Mouse (Mus musculus) C2C12 (cell line): ENCODE data around the gene Dazap2. TPM values are rescaled to one million over a fixed set of nuclear protein-coding genes. Genes with fewer than 3 reads are reported as not detected.

Experiments
- H3K27me3 ChIP-seq: one replicate; pipeline ENCODE4 v1.6.1; 2011; ENCODE audit not compliant: control insufficient read depth, insufficient read depth, insufficient read length
- H3K36me3 ChIP-seq: one replicate; pipeline ENCODE4 v1.6.1; 2011; ENCODE audit not compliant: control insufficient read depth, insufficient read depth
- H3K4me3 ChIP-seq: one replicate; pipeline ENCODE4 v1.5.1; 2011; ENCODE audit warnings: mild to moderate bottlenecking, control low read depth; ENCODE audit not compliant: poor library complexity, insufficient read depth, severe bottlenecking
- H3K79me2 ChIP-seq: one replicate; pipeline ENCODE4 v1.6.1; 2011; ENCODE audit not compliant: control insufficient read depth, insufficient read depth
- H3K79me3 ChIP-seq: one replicate; pipeline ENCODE4 v1.6.1; 2011; ENCODE audit warnings: low read depth, control low read depth
- H3ac ChIP-seq: one replicate; pipeline ENCODE3; 2011; ENCODE audit warnings: low read depth; ENCODE audit not compliant: control insufficient read depth, insufficient read length
- CEBPB ChIP-seq: IDR thresholded peaks from one replicate; pipeline ENCODE4 v1.6.1; 2011; ENCODE audit warnings: low read depth, mild to moderate bottlenecking, control low read depth, moderate library complexity
- CTCF ChIP-seq: IDR thresholded peaks from one replicate; pipeline ENCODE4 v1.5.1; 2011; ENCODE audit not compliant: control insufficient read depth, insufficient read depth, insufficient read length
- FOSL1 ChIP-seq: IDR thresholded peaks from one replicate; pipeline ENCODE4 v1.8.0; 2011; ENCODE audit warnings: mild to moderate bottlenecking, low read length; ENCODE audit not compliant: poor library complexity, insufficient read depth, severe bottlenecking
- MAX ChIP-seq: IDR thresholded peaks from one replicate; pipeline ENCODE4 v1.6.1; 2011; ENCODE audit warnings: mild to moderate bottlenecking, control low read depth
- MYOD1 ChIP-seq: IDR thresholded peaks from one replicate; pipeline ENCODE4 v1.6.1; 2011; ENCODE audit warnings: low read depth; ENCODE audit not compliant: control insufficient read depth, insufficient read length
- MYOG ChIP-seq: IDR thresholded peaks from one replicate; pipeline ENCODE4 v1.6.1; 2011; ENCODE audit not compliant: control insufficient read depth, insufficient read length; ENCODE audit errors: extremely low read depth
- USF1 ChIP-seq: IDR thresholded peaks from one replicate; pipeline ENCODE4 v1.6.1; 2011; ENCODE audit warnings: low read depth, mild to moderate bottlenecking, control low read depth, moderate library complexity
- polyA plus RNA-seq: library from polyadenylated mRNA; unstranded; fragments of >200 nt; fragmentation: generic; extraction: Trizol; gene quantifications from one replicate; pipeline ENCODE4 v1.2.1, GENCODE M21; 2012; ENCODE audit warnings: missing spikeins

Gene Dazap2
- polyA plus RNA-seq, 1 experiment: 142 TPM

- TF ChIP-seq CEBPB: no peak
- Histone ChIP-seq H3K4me3 (no peak overlapping the region), H3K36me3 (no peaks in the 10 kb centered on the region), H3ac (no peak overlapping the region), H3K79me2 (no peaks in the 10 kb centered on the region), H3K27me3 (peaks cover 46% of the 10 kb centered on the region), H3K79me3 (no peaks in the 10 kb centered on the region)
Measured at GRCm38 (mm10) chr15:100635851-100636645, 20.9 kb downstream of the Dazap2 start.

GRCm38 (mm10) chr15:100636700-100637501 is 21.8 kb downstream of the Dazap2 start, which contains the start of gene Smagp:
Smagp (minus strand) TSS chr15:100636940.
- Histone ChIP-seq H3ac (peak within 1 kb of the TSS; percentile 0), H3K79me3 (no peaks in the 10 kb centered on the region), H3K4me3 (no peak within 1 kb of the TSS), H3K79me2 (no peaks in the 10 kb centered on the region), H3K36me3 (no peaks in the 10 kb centered on the region), H3K27me3 (peaks cover 46% of the 10 kb centered on the region)
- no peak for TF ChIP-seq MYOG
- TF ChIP-seq FOSL1: no peak
- TF ChIP-seq CEBPB: no peak
- TF ChIP-seq MYOD1: no peak
- TF ChIP-seq USF1: no peak
- no peak for TF ChIP-seq CTCF
- TF ChIP-seq MAX: no peak

- peaks cover 46% of the 10 kb centered on the region for H3K27me3 ChIP-seq
Measured at GRCm38 (mm10) chr15:100637661-100638060, 22.5 kb downstream of the Dazap2 start.

GRCm38 (mm10) chr15:100639972-100640750 is 25.0 kb downstream of the Dazap2 start:
- H3K79me3 ChIP-seq: no peaks in the 10 kb centered on the region
- peaks cover 39% of the 10 kb centered on the region for H3K27me3 ChIP-seq
- no peak overlapping the region for H3K4me3 ChIP-seq
- H3K79me2 ChIP-seq: no peaks in the 10 kb centered on the region
- TF ChIP-seq FOSL1 (no peak), USF1 (no peak), CEBPB (no peak), MYOD1 (no peak), MYOG (no peak), CTCF (no peak), MAX (no peak)
- no peak overlapping the region for H3ac ChIP-seq
- H3K36me3 ChIP-seq: no peaks in the 10 kb centered on the region

More at GRCm38 (mm10) chr15:100637661-100638060, 22.5 kb downstream of the Dazap2 start:
- no peaks in the 10 kb centered on the region for H3K36me3 ChIP-seq
- no peak overlapping the region for H3K4me3 ChIP-seq
- no peaks in the 10 kb centered on the region for H3K79me3 ChIP-seq
- no peak overlapping the region for H3ac ChIP-seq
- TF ChIP-seq CTCF: peak; percentile 13
- no peak for TF ChIP-seq USF1
- no peak for TF ChIP-seq MYOD1
- no peak for TF ChIP-seq MAX
- no peak for TF ChIP-seq CEBPB
- no peak for TF ChIP-seq FOSL1
- H3K79me2 ChIP-seq: no peaks in the 10 kb centered on the region

GRCm38 (mm10) chr15:100641226-100641810 is 26.2 kb downstream of the Dazap2 start:
- Histone ChIP-seq H3K4me3 (no peak overlapping the region), H3K79me3 (no peaks in the 10 kb centered on the region), H3K27me3 (peaks cover 33% of the 10 kb centered on the region), H3ac (no peak overlapping the region), H3K79me2 (no peaks in the 10 kb centered on the region), H3K36me3 (no peaks in the 10 kb centered on the region)
- TF ChIP-seq FOSL1: no peak
- no peak for TF ChIP-seq MYOG
- TF ChIP-seq USF1: no peak
- no peak for TF ChIP-seq MYOD1
- TF ChIP-seq MAX: no peak
- TF ChIP-seq CEBPB: no peak
- TF ChIP-seq CTCF: no peak
